Mouse (Mus musculus): ENCODE data around the gene Enpp1. TPM values are rescaled to one million over a fixed set of nuclear protein-coding genes. Genes with fewer than 3 reads are reported as not detected.

The Enpp1 gene
- polyA plus RNA-seq, 1 experiment from 2014 or later, result 1.4 TPM

DNA sequence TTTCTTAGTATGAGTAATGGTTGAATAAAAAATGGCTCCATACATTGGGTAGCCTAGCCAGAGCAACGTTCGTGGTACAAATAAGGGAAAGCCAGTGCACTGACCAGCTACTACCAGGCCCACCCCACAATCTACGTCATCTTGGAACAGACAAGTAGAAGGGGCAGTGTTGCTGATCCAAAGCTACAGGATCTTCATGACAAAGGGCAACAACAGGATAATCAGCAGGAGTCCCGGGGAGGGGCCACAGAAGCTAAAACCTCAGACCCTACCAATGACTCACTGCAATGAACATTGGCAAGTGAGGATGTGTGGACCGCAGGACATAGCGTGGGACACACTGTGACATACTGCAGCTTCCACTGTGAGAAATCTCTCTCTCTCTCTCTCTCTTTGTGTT, 96.2 kb downstream of the Enpp1 start:
- no peaks in the 10 kb centered on the region for H3K27me3 ChIP-seq (ENCODE audit: control insufficient read depth, insufficient read depth, low read length)
- DNase-seq (ENCODE audit: low spot score), result no peak
- no peak overlapping the region for H3K4me2 ChIP-seq (ENCODE audit: low read depth, low read length)
- H3K27ac ChIP-seq (replicated peaks; ENCODE audit: low read depth, low read length), result no peak overlapping the region
- H3K4me3 ChIP-seq (ENCODE audit: low read depth, low read length), result no peak overlapping the region
- no peaks in the 10 kb centered on the region for H3K4me1 ChIP-seq (ENCODE audit: control insufficient read depth, insufficient read depth, low read length)
- no peaks in the 10 kb centered on the region for H3K36me3 ChIP-seq (replicated peaks; ENCODE audit: control insufficient read depth, insufficient read depth, low read depth, low read length)
- H3K9me3 ChIP-seq (replicated peaks; ENCODE audit: control insufficient read depth, low read length), result no peaks in the 10 kb centered on the region
- no peak for ATAC-seq (replicated peaks; ENCODE audit: insufficient number of reproducible peaks, low FRiP score, low TSS enrichment, low read depth)
- WGBS, result 84% methylated on average over 6 of the region's 6 CpGs
- H3K9ac ChIP-seq (replicated peaks; ENCODE audit: low read length), result no peak overlapping the region

DNA sequence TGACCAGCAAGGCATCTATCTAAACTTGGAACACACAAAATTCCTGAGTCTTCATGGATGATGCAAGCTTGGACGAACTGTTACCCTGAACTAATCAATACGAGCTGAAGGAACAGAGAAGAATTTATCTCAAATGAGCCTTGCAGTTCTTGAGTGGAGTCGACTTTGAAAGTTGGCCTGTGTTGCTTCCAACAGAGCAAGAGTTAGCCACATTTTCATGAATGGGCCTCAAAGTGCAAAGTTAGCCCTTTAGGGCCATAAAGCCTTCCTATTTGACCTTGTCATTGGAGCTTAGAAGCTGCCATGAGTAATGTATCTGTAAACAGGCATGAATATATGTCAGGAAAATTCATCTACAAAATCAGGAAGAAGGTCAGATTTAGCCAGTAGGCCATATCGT, 97.2 kb downstream of the Enpp1 start:
- DNase-seq (ENCODE audit: low spot score), result no peak

DNA sequence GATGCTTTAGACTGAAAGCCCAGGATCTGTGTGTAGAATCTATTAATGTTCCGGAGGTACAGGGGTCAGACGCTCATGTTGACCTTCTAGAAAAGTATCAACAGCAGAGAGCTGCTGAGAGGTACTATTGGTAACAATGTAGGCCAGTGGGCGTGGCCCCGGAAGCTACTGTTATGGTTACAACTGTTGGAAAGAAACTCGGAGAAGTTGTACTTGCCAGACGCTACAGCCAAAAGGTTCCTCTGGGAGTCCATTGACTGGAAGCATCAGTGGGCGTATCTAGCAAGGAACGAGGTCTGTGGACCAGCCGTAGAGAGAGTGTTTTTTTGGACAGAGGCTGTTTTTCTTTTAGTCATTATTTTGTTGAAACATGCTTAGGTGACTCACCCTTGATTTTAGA, 102.2 kb downstream of the Enpp1 start:
- Histone ChIP-seq H3K27ac (replicated peaks; ENCODE audit: low read depth, low read length) (no peak overlapping the region), H3K9me3 (replicated peaks; ENCODE audit: control insufficient read depth, low read length) (no peaks in the 10 kb centered on the region), H3K9ac (replicated peaks; ENCODE audit: low read length) (no peak overlapping the region), H3K4me2 (ENCODE audit: low read depth, low read length) (no peak overlapping the region), H3K36me3 (replicated peaks; ENCODE audit: control insufficient read depth, insufficient read depth, low read depth, low read length) (no peaks in the 10 kb centered on the region), H3K4me1 (ENCODE audit: control insufficient read depth, insufficient read depth, low read length) (no peaks in the 10 kb centered on the region), H3K27me3 (ENCODE audit: control insufficient read depth, insufficient read depth, low read length) (no peaks in the 10 kb centered on the region), H3K4me3 (ENCODE audit: low read depth, low read length) (no peak overlapping the region)
- 87% methylated on average over 9 of the region's 9 CpGs for WGBS
- ATAC-seq (replicated peaks; ENCODE audit: insufficient number of reproducible peaks, low FRiP score, low TSS enrichment, low read depth) (no peak), DNase-seq (ENCODE audit: low spot score) (no peak)

More for the DNA sequence above, 97.2 kb downstream of the Enpp1 start:
- no peak overlapping the region for H3K27ac ChIP-seq (replicated peaks; ENCODE audit: low read depth, low read length)
- no peaks in the 10 kb centered on the region for H3K36me3 ChIP-seq (replicated peaks; ENCODE audit: control insufficient read depth, insufficient read depth, low read depth, low read length)
- WGBS, result 90% methylated on average over 4 of the region's 4 CpGs
- H3K9ac ChIP-seq (replicated peaks; ENCODE audit: low read length), result no peak overlapping the region
- no peak overlapping the region for H3K4me3 ChIP-seq (ENCODE audit: low read depth, low read length)
- no peaks in the 10 kb centered on the region for H3K27me3 ChIP-seq (ENCODE audit: control insufficient read depth, insufficient read depth, low read length)
- ATAC-seq (replicated peaks; ENCODE audit: insufficient number of reproducible peaks, low FRiP score, low TSS enrichment, low read depth), result no peak
- no peaks in the 10 kb centered on the region for H3K9me3 ChIP-seq (replicated peaks; ENCODE audit: control insufficient read depth, low read length)
- no peak overlapping the region for H3K4me2 ChIP-seq (ENCODE audit: low read depth, low read length)
- H3K4me1 ChIP-seq (ENCODE audit: control insufficient read depth, insufficient read depth, low read length), result no peaks in the 10 kb centered on the region

DNA sequence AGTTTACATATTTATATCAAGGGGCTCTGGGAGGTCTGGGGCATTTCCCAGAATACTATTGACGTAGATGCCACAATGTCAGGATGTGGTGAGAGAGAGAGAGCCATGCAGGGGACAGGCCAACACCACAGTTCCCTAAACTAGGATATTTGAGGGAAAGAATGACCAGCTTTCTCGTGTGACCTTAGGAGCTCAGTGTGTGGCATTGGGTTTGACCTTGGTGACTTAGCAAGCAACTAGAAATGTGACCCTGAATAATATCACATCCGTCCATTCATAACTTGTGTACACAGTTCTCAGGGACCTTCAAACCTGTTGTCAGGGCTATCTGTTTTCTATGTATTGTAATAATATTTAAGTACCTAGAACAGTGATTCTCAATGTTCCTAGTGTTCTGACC, 102.8 kb downstream of the Enpp1 start:
- DNase-seq (ENCODE audit: low spot score) (no peak), ATAC-seq (replicated peaks; ENCODE audit: insufficient number of reproducible peaks, low FRiP score, low TSS enrichment, low read depth) (no peak)
- WGBS, result 76% methylated on average over 3 of the region's 3 CpGs
- Histone ChIP-seq H3K4me1 (ENCODE audit: control insufficient read depth, insufficient read depth, low read length) (no peaks in the 10 kb centered on the region), H3K9ac (replicated peaks; ENCODE audit: low read length) (no peak overlapping the region), H3K27me3 (ENCODE audit: control insufficient read depth, insufficient read depth, low read length) (no peaks in the 10 kb centered on the region), H3K4me3 (ENCODE audit: low read depth, low read length) (no peak overlapping the region), H3K27ac (replicated peaks; ENCODE audit: low read depth, low read length) (no peak overlapping the region), H3K36me3 (replicated peaks; ENCODE audit: control insufficient read depth, insufficient read depth, low read depth, low read length) (no peaks in the 10 kb centered on the region), H3K9me3 (replicated peaks; ENCODE audit: control insufficient read depth, low read length) (no peaks in the 10 kb centered on the region), H3K4me2 (ENCODE audit: low read depth, low read length) (no peak overlapping the region)

DNA sequence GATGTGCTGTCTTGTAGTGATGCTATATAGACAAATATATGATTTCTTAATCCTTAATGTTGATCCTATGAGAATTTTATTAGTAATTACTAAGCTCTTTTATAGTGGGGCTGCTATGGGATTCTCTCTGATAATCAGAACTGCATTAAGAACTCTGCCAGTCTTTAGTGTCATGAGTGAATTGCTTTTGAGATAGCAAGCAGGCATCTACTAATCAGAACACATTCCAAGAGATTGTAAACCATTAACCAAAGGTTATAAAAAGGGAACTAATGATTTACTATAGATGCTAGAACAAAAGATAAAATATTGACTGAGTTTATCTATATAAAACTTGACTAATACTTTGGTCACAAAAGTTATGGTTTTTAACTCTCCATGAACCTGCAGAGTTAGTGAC, 108.2 kb downstream of the Enpp1 start:
- no peak for DNase-seq (ENCODE audit: low spot score)
- Histone ChIP-seq H3K9me3 (replicated peaks; ENCODE audit: control insufficient read depth, low read length) (no peaks in the 10 kb centered on the region), H3K27ac (replicated peaks; ENCODE audit: low read depth, low read length) (no peak overlapping the region), H3K36me3 (replicated peaks; ENCODE audit: control insufficient read depth, insufficient read depth, low read depth, low read length) (no peaks in the 10 kb centered on the region), H3K9ac (replicated peaks; ENCODE audit: low read length) (no peak overlapping the region), H3K27me3 (ENCODE audit: control insufficient read depth, insufficient read depth, low read length) (no peaks in the 10 kb centered on the region), H3K4me2 (ENCODE audit: low read depth, low read length) (no peak overlapping the region), H3K4me3 (ENCODE audit: low read depth, low read length) (no peak overlapping the region), H3K4me1 (ENCODE audit: control insufficient read depth, insufficient read depth, low read length) (no peaks in the 10 kb centered on the region)
- ATAC-seq (replicated peaks; ENCODE audit: insufficient number of reproducible peaks, low FRiP score, low TSS enrichment, low read depth), result no peak

DNA sequence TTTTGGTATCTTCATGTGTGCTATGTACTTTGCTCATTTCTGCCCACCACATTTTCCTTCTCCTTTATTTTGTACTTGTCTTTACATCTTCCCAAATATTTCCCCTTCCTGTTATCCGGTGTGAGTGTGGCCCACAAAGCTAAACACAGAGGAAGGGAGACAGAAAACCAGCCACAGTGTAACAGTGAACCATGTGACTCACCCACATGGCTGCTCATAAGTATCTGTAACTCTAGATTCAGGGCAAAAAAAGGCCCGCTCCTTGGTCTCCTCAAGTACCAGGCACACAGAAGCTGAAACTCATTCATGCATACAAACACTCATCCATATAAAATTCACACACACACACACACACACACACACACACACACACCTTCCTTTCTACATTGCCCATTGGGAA, 108.9 kb downstream of the Enpp1 start:
- Histone ChIP-seq H3K36me3 (replicated peaks; ENCODE audit: control insufficient read depth, insufficient read depth, low read depth, low read length) (no peaks in the 10 kb centered on the region), H3K27me3 (ENCODE audit: control insufficient read depth, insufficient read depth, low read length) (no peaks in the 10 kb centered on the region), H3K9ac (replicated peaks; ENCODE audit: low read length) (no peak overlapping the region), H3K4me2 (ENCODE audit: low read depth, low read length) (no peak overlapping the region), H3K9me3 (replicated peaks; ENCODE audit: control insufficient read depth, low read length) (no peaks in the 10 kb centered on the region), H3K4me1 (ENCODE audit: control insufficient read depth, insufficient read depth, low read length) (no peaks in the 10 kb centered on the region), H3K27ac (replicated peaks; ENCODE audit: low read depth, low read length) (no peak overlapping the region), H3K4me3 (ENCODE audit: low read depth, low read length) (no peak overlapping the region)
- WGBS, result 76% methylated on average over 2 of the region's 2 CpGs
- ATAC-seq (replicated peaks; ENCODE audit: insufficient number of reproducible peaks, low FRiP score, low TSS enrichment, low read depth) (no peak), DNase-seq (ENCODE audit: low spot score) (no peak)

DNA sequence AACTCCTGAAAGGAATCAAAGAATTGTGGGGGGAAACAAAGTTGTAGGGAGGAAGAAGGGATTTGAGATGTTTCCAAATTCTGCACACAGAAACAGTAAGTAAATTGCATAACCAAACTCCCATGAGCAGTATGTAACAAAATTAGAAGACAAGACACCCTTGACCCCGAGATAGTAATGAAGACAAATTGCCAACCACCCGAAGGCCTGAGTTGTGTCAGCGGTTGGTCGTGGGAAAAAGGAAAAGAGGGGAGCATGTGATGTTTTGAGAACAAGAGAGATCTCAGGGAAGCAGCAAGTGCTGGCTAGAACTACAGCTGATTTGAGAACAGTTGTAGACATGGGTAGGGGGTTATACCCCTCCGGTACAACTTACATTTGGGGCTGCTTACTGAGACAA, 112.2 kb downstream of the Enpp1 start:
- DNase-seq (ENCODE audit: low spot score), result no peak
- no peaks in the 10 kb centered on the region for H3K27me3 ChIP-seq (ENCODE audit: control insufficient read depth, insufficient read depth, low read length)
- H3K4me3 ChIP-seq (ENCODE audit: low read depth, low read length), result no peak overlapping the region
- WGBS, result 84% methylated on average over 5 of the region's 5 CpGs
- no peak overlapping the region for H3K4me2 ChIP-seq (ENCODE audit: low read depth, low read length)
- H3K36me3 ChIP-seq (replicated peaks; ENCODE audit: control insufficient read depth, insufficient read depth, low read depth, low read length), result no peaks in the 10 kb centered on the region
- H3K9me3 ChIP-seq (replicated peaks; ENCODE audit: control insufficient read depth, low read length), result no peaks in the 10 kb centered on the region
- no peak for ATAC-seq (replicated peaks; ENCODE audit: insufficient number of reproducible peaks, low FRiP score, low TSS enrichment, low read depth)
- no peak overlapping the region for H3K27ac ChIP-seq (replicated peaks; ENCODE audit: low read depth, low read length)
- H3K9ac ChIP-seq (replicated peaks; ENCODE audit: low read length), result no peak overlapping the region
- H3K4me1 ChIP-seq (ENCODE audit: control insufficient read depth, insufficient read depth, low read length), result no peaks in the 10 kb centered on the region; the same call in none of the 2 replicates

DNA sequence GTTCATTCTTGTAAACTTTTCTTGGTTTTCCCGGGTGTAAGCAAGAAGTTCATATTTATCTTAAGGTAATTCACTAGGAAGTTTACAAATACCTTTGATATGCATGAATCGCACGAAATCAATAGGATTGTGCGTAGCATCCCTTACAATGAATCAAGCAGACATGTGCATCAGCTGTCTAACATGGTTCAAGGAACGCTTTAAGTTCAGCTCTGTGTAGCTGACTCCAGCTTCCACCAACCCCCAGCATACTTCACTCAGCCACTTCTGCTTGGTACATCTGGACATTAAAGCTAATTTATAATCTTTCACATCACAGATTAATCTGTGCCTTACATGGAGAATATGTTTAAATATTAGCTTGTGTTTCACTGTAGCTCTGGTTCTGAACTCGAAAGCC, 113.3 kb downstream of the Enpp1 start:
- Histone ChIP-seq H3K9me3 (replicated peaks; ENCODE audit: control insufficient read depth, low read length) (no peaks in the 10 kb centered on the region), H3K9ac (replicated peaks; ENCODE audit: low read length) (no peak overlapping the region), H3K4me1 (ENCODE audit: control insufficient read depth, insufficient read depth, low read length) (peaks cover 3% of the 10 kb centered on the region), H3K4me3 (ENCODE audit: low read depth, low read length) (no peak overlapping the region), H3K27ac (replicated peaks; ENCODE audit: low read depth, low read length) (no peak overlapping the region), H3K36me3 (replicated peaks; ENCODE audit: control insufficient read depth, insufficient read depth, low read depth, low read length) (no peaks in the 10 kb centered on the region), H3K4me2 (ENCODE audit: low read depth, low read length) (no peak overlapping the region), H3K27me3 (ENCODE audit: control insufficient read depth, insufficient read depth, low read length) (no peaks in the 10 kb centered on the region)
- no peak for ATAC-seq (replicated peaks; ENCODE audit: insufficient number of reproducible peaks, low FRiP score, low TSS enrichment, low read depth)
- DNase-seq (ENCODE audit: low spot score), result no peak
- WGBS, result 90% methylated on average over 6 of the region's 6 CpGs

DNA sequence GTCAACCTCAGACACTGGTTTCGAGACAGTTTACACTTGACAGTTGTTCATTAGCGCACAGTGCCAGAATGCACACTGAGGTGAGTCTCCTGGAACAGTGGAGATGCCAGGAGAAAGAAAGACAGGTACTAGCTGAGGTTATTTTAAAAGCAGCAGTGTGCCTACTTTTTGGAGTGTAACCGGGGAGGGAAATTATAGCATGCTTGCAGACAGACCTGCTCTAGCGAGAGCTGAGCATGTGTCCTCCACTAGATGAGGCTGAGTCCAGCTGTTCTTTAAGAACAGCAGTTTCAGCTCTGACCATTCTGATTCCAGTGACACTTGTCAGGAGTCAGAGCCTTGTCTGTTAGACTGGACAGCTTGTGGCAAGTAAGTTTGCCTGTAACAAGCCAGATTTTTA, 114.2 kb downstream of the Enpp1 start:
- peaks cover 3% of the 10 kb centered on the region for H3K4me1 ChIP-seq (ENCODE audit: control insufficient read depth, insufficient read depth, low read length)
- DNase-seq (ENCODE audit: low spot score) (no peak), ATAC-seq (replicated peaks; ENCODE audit: insufficient number of reproducible peaks, low FRiP score, low TSS enrichment, low read depth) (no peak)
- 80% methylated on average over 4 of the region's 4 CpGs for WGBS
- H3K27ac ChIP-seq (replicated peaks; ENCODE audit: low read depth, low read length), result no peak overlapping the region
- no peak overlapping the region for H3K4me2 ChIP-seq (ENCODE audit: low read depth, low read length)
- no peak overlapping the region for H3K4me3 ChIP-seq (ENCODE audit: low read depth, low read length)
- H3K36me3 ChIP-seq (replicated peaks; ENCODE audit: control insufficient read depth, insufficient read depth, low read depth, low read length), result no peaks in the 10 kb centered on the region
- H3K9ac ChIP-seq (replicated peaks; ENCODE audit: low read length), result no peak overlapping the region
- H3K27me3 ChIP-seq (ENCODE audit: control insufficient read depth, insufficient read depth, low read length), result no peaks in the 10 kb centered on the region
- no peaks in the 10 kb centered on the region for H3K9me3 ChIP-seq (replicated peaks; ENCODE audit: control insufficient read depth, low read length)

Measured in embryonic facial prominence, embryonic 11.5 days (tissue).